Mouse (Mus musculus) liver, embryonic 16.5 days (tissue): ENCODE measurements at regions not wholly inside any gene's neighbourhood (a gene's known extent, or its start where the extent isn't known, plus 50 kb on each side); places are given as distances from the start of the nearest gene placed in this dataset.
"Not testable (repeated sequence)": the region's sequence is repeated elsewhere in the genome, so short reads cannot be mapped to it uniquely, and the experiment has no call there.

Experiments used
- ATAC-seq: fragments of 200-750 bp; cut with Nextera tagmentation; 2 replicates; pipeline ENCODE4 v1.8.0; 2017; ENCODE audit warnings: low read depth, mild to moderate bottlenecking, moderate number of reproducible peaks, moderate library complexity
- H3K27ac ChIP-seq: fragments of 300-500 bp; sonication (generic); 2 replicates; pipeline ENCODE4 v1.5.1; 2014; ENCODE audit warnings: mild to moderate bottlenecking, low read length
- H3K27me3 ChIP-seq: fragments of 300-500 bp; sonication (generic); 2 replicates; pipeline ENCODE4 v1.6.1; 2014; ENCODE audit warnings: low read depth, low read length, mixed read lengths; ENCODE audit not compliant: control insufficient read depth, insufficient read depth
- H3K36me3 ChIP-seq: fragments of 300-500 bp; sonication (generic); 2 replicates; pipeline ENCODE4 v1.6.1; 2014; ENCODE audit warnings: mild to moderate bottlenecking; ENCODE audit not compliant: control insufficient read depth, insufficient read depth
- H3K4me1 ChIP-seq: fragments of 300-500 bp; sonication (generic); 2 replicates; pipeline ENCODE4 v1.6.1; 2014; ENCODE audit warnings: low read depth, low read length, mixed read lengths; ENCODE audit not compliant: control insufficient read depth
- H3K4me2 ChIP-seq: fragments of 300-500 bp; sonication (generic); 2 replicates; pipeline ENCODE4 v1.6.1; 2014; ENCODE audit warnings: low read depth, low read length, mixed read lengths
- H3K4me3 ChIP-seq: fragments of 300-500 bp; sonication (generic); 2 replicates; pipeline ENCODE4 v1.5.1; 2014; ENCODE audit warnings: low read depth, mild to moderate bottlenecking, low read length
- H3K9ac ChIP-seq: fragments of 300-500 bp; sonication (generic); 2 replicates; pipeline ENCODE4 v1.6.1; 2014; ENCODE audit warnings: low read depth, low read length
- H3K9me3 ChIP-seq: fragments of 300-500 bp; sonication (generic); replicated peaks from 2 replicates; pipeline ENCODE4 v1.6.1; 2016; ENCODE audit warnings: low read length; ENCODE audit not compliant: control insufficient read depth
- WGBS: fragments of 180-500 bp; shearing (Covaris S2); extraction: QIAGEN DNeasy Blood & Tissue Kit; methylation state at CpG from one replicate; pipeline ENCODE4 v1.1.7; 2014; ENCODE audit not compliant: insufficient replicate concordance; 5-methylcytosine and 5-hydroxymethylcytosine counted together

DNA sequence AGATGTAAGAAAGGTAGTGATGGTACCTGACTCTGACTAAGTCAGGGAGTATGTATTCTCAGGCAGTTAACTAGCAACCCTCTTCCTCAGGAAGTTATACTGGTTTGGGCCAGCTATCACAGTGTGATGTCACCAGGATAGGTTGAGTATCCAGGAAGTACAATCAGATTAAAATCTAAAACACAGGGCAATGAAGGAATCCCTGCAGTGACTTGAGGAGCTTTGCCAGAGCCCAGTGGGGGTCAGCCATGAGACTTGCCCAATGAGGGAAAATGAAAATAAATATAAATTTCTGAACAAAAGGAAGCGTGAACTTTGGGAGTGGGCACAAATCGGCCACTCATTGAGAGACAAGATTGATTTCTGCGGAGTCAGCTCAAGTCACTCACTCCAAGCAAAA, 311.8 kb upstream of the Rgma start:
- ATAC-seq = no peak
- 59% methylated on average over 3 of the region's 3 CpGs for WGBS
- H3K9me3 ChIP-seq = no peaks in the 10 kb centered on the region

GRCm38 (mm10) chr7:73068534-73068933, 306.8 kb upstream of the Rgma start:
- Histone ChIP-seq H3K4me3 (no peak overlapping the region), H3K9me3 (no peaks in the 10 kb centered on the region), H3K27ac (no peak overlapping the region), H3K36me3 (no peaks in the 10 kb centered on the region), H3K4me1 (no peaks in the 10 kb centered on the region), H3K27me3 (no peaks in the 10 kb centered on the region), H3K9ac (no peak overlapping the region), H3K4me2 (no peak overlapping the region)
- WGBS = 62% methylated on average over 1 of the region's 1 CpGs
- ATAC-seq = no peak

More for the DNA sequence above, 311.8 kb upstream of the Rgma start:
- no peaks in the 10 kb centered on the region for H3K27me3 ChIP-seq
- H3K4me1 ChIP-seq = no peaks in the 10 kb centered on the region
- H3K9ac ChIP-seq = no peak overlapping the region
- no peak overlapping the region for H3K4me3 ChIP-seq
- no peak overlapping the region for H3K27ac ChIP-seq
- H3K36me3 ChIP-seq = no peaks in the 10 kb centered on the region
- no peak overlapping the region for H3K4me2 ChIP-seq

DNA sequence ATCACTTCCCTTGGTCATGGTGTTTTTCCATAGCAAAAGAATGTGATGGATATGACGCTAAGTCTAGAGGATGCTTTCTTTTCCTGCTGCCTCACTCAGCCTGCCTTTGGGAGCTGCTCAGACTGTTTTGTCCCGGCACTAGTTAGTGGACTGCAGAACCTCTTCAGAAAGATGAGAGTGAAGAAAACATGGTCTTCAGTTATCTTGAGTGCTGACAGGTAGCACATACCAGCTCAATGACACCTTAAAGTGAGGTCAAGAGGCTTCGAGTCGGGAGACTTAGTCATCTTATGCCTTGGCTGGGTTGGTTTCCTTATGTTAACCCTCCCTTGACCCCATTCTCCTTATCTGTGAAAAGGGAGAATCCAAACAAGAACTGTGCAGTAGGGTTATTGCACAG, 306.0 kb upstream of the Rgma start:
- no peak overlapping the region for H3K27ac ChIP-seq
- no peak overlapping the region for H3K9ac ChIP-seq
- 52% methylated on average over 4 of the region's 4 CpGs for WGBS
- no peak for ATAC-seq
- H3K27me3 ChIP-seq = no peaks in the 10 kb centered on the region
- no peaks in the 10 kb centered on the region for H3K9me3 ChIP-seq
- no peak overlapping the region for H3K4me3 ChIP-seq
- H3K4me2 ChIP-seq = no peak overlapping the region
- H3K4me1 ChIP-seq = no peaks in the 10 kb centered on the region
- H3K36me3 ChIP-seq = no peaks in the 10 kb centered on the region

DNA sequence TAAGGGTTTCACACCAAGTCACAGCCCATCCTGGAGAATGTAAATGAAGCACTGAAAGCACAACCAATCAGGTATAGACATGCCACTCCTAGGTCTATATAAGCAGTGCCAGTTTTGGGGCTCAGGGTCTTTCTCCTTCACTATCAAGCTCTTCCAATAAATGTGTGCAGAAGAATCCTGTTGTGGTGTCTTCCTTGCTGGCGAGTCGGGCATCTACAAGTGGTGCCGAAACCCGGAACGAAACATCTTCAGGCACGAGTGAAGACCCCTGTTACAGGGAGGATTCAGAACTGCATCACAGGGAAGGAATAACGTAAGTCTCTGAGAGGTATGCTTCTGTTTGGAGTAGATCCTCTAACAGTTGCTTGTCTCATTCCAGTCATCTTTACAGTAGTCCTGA, 299.9 kb upstream of the Rgma start:
- not testable (repeated sequence) for H3K27ac ChIP-seq, H3K9ac ChIP-seq, H3K4me2 ChIP-seq, H3K4me3 ChIP-seq, ATAC-seq, H3K4me1 ChIP-seq, H3K27me3 ChIP-seq, H3K36me3 ChIP-seq, H3K9me3 ChIP-seq
- 73% methylated on average over 7 of the region's 7 CpGs for WGBS

DNA sequence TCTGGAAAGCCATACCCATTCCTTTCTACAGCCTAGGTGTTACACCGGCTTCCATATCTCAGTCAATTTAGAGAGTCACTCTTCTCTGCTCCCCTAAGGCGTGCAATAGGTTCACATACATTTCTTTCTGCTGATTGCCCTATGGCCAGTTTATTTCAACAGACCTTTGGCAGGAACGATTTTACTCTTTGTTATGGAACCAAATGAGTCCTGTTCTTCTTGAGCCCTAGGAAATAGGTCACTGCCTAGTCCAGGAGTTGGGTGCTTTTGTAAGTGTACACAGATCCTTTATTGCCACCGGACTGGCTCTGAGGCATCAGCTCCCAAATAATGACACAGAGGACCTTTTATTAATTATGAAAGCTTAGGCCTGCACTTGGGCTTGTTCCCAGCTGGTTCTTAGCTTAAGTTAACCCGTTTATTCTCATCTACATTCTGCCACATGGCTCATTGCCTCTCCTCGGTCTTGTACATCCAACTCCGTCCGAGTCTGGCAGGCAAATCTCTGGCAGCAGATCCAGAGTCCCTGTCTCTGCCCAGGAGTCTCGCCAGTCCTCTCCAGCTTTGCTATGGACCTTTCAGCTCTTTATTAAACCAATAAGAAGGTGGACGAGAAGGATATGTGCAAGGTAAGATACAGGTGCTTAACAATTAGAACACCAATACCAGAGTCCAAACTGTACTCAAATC, 287.7 kb upstream of the Rgma start:
- Histone ChIP-seq H3K27me3 (no peaks in the 10 kb centered on the region), H3K9me3 (no peaks in the 10 kb centered on the region), H3K27ac (no peak overlapping the region), H3K9ac (no peak overlapping the region), H3K4me3 (no peak overlapping the region), H3K4me1 (no peaks in the 10 kb centered on the region), H3K4me2 (no peak overlapping the region), H3K36me3 (no peaks in the 10 kb centered on the region)
- ATAC-seq = no peak
- 64% methylated on average over 10 of the region's 10 CpGs for WGBS

- ATAC-seq = no peak
- Histone ChIP-seq H3K4me3 (no peak overlapping the region), H3K4me1 (no peaks in the 10 kb centered on the region), H3K9ac (no peak overlapping the region), H3K27ac (no peak overlapping the region), H3K9me3 (no peaks in the 10 kb centered on the region), H3K4me2 (no peak overlapping the region), H3K36me3 (no peaks in the 10 kb centered on the region), H3K27me3 (no peaks in the 10 kb centered on the region)
- 67% methylated on average over 8 of the region's 8 CpGs for WGBS
Measured at GRCm38 (mm10) chr7:73088321-73088720, 287.0 kb upstream of the Rgma start.

GRCm38 (mm10) chr7:73091758-73092157, 283.6 kb upstream of the Rgma start:
- H3K27me3 ChIP-seq = no peaks in the 10 kb centered on the region
- no peaks in the 10 kb centered on the region for H3K4me1 ChIP-seq
- no peaks in the 10 kb centered on the region for H3K36me3 ChIP-seq
- H3K9ac ChIP-seq = no peak overlapping the region
- ATAC-seq = no peak
- no peak overlapping the region for H3K4me2 ChIP-seq
- 63% methylated on average over 3 of the region's 3 CpGs for WGBS
- no peak overlapping the region for H3K4me3 ChIP-seq
- no peaks in the 10 kb centered on the region for H3K9me3 ChIP-seq
- H3K27ac ChIP-seq = no peak overlapping the region

- ATAC-seq = no peak
- 38% methylated on average over 3 of the region's 3 CpGs for WGBS
- no peak overlapping the region for H3K4me3 ChIP-seq
Measured at GRCm38 (mm10) chr7:73094059-73094458, 281.2 kb upstream of the Rgma start.

DNA sequence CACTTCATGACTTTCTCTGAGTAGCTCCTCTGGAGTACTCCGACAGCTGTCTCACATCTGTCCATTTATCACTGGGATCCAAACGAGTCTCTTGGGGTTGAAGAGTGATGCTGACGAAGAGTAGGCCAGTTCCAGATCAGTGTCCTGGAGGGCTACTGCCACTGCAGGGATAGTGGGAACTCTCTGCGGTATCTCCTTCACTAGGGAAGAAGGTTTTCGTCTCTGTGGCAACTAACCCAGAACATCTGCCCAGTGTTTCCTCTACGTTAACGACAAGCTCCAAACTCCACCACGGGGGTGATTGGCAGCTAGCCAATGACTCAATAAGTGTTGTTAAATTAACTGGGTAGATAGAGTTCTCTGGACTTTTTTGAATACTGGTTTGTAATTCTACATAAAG, 256.4 kb upstream of the Rgma start:
- WGBS = 60% methylated on average over 8 of the region's 8 CpGs
- no peaks in the 10 kb centered on the region for H3K9me3 ChIP-seq
- H3K4me1 ChIP-seq = no peaks in the 10 kb centered on the region

More at GRCm38 (mm10) chr7:73094059-73094458, 281.2 kb upstream of the Rgma start:
- H3K9me3 ChIP-seq = no peaks in the 10 kb centered on the region
- H3K4me1 ChIP-seq = no peaks in the 10 kb centered on the region
- no peak overlapping the region for H3K9ac ChIP-seq
- H3K4me2 ChIP-seq = no peak overlapping the region
- H3K27me3 ChIP-seq = no peaks in the 10 kb centered on the region
- no peak overlapping the region for H3K27ac ChIP-seq
- no peaks in the 10 kb centered on the region for H3K36me3 ChIP-seq

More for the DNA sequence above, 256.4 kb upstream of the Rgma start:
- Histone ChIP-seq H3K27ac (no peak overlapping the region), H3K36me3 (no peaks in the 10 kb centered on the region), H3K4me2 (no peak overlapping the region), H3K9ac (no peak overlapping the region), H3K4me3 (no peak overlapping the region), H3K27me3 (no peaks in the 10 kb centered on the region)
- no peak for ATAC-seq
